Mouse (Mus musculus): ENCODE results near the gene Zfp941.

GRCm38 (mm10) chr7:140848591-140848990 is 26.6 kb upstream of the Zfp941 start:
- no peak for TF ChIP-seq EP300 (IDR thresholded peaks at IDR 0.05; ENCODE audit: low read depth)
- no peak for TF ChIP-seq CTCF (IDR thresholded peaks at IDR 0.05; ENCODE audit: low read depth)

All from liver, embryonic 14.5 days (tissue).